Mouse (Mus musculus): ENCODE measurements at regions not wholly inside any gene's neighbourhood (a gene's known extent, or its start where the extent isn't known, plus 50 kb on each side); places are given as distances from the start of the nearest gene placed in this dataset.

DNA sequence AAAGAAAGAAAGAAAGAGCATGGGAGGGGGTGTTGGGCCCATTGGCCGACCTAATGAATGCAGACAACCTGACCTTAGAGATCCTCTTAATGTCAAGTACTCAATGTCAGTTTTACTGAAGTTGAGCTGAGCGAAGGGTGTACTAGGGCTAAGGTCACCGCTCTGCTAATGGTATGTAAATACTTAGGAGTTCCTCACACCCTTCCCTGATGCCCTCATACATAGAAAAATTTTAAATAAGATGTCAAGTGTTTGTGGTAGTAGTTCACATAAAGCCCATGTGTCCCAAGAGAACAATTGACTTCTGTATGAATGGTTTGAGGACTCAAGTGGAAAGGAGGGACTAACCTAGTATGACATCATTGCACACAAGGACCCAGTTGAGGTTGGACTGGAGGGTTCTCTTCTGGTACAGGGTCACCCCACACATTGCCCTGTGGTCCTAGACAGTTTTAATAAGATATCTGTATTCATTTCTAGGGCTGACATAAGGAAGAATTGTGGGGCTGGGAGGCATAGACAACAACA is 490.0 kb upstream of the Gm10131 start:
- ATAC-seq (replicated peaks; ENCODE audit: insufficient number of reproducible peaks, low FRiP score, low TSS enrichment, poor library complexity, severe bottlenecking) = no peak

DNA sequence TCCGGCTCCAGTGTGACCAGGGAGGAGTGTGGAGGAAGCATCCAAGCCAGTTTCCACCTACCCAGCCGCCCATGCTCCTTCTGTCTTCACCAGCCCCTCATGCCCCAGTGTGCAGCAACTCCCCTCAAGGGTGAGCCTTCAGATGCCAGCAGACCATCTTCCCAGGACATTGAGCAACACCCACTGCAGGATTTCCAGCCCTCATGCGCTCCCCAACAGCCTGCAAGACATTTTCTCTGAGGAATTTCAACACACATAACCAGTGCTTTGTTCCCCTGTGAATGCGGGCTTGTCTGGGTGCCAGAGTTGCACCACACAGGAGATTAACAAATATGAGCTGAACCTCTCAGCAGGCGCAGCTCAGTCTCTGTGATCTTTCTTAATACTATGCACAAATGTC is 489.3 kb upstream of the Gm10131 start:
- peak; percentile 56; the same call in 1 of the 2 replicates for ATAC-seq (replicated peaks; ENCODE audit: insufficient number of reproducible peaks, low FRiP score, low TSS enrichment, poor library complexity, severe bottlenecking)

DNA sequence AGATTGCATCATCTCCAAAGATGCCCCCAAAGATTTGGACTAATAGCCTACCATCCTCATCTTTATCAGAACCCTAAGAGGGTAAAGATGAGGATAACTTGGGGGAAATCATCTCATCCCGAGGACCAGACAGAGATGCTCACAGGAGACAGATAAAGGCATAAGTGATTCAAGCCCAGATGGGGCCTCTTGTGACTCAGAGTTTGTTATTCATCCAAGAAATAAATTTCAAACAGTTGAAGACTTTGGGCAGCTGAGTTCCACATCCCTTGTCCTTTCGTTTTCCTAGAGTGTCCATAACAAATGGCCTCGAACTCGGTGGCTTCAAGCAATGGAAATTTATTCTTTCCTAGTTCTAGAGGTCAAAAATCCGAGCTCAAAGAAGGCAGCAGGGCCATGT is 485.1 kb upstream of the Gm10131 start:
- no peak for ATAC-seq (replicated peaks; ENCODE audit: insufficient number of reproducible peaks, low FRiP score, low TSS enrichment, poor library complexity, severe bottlenecking)

DNA sequence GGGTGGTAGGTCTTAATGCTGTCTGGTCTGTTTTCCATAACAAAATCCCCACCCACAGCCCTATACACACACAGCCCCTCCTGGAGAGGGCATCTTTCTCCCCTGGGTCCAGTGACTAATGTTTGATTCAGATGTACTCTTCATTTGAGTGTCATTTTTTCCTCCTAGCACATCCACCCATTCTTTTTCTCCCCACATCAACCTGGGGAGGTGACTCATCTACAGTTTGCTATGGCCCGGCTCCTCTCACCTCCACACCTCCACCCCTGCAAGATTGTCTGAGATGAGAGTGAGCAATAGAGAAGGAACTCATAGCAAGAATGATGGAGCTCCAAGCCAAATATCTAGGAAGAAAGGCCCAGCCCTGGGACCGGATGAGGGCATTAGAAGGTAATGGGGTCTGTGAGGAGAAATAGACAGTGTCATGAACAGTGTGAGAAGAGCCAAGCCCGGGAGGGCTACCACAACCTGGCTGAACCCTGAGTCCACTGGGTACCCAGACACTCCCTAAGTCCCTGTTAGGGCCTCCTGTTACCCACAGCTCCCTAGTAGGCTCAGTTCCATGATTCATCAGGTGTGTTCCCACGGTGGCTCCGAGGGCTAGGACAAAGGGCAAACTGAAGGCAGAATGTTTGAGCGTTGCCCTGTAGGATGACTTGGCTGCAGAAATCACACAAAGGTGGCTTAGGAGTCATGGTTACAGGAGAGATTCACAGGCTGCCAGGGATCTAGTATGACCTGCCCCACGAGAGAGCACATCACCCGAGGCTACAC is 479.6 kb upstream of the Gm10131 start:
- no peak for ATAC-seq (replicated peaks; ENCODE audit: insufficient number of reproducible peaks, low FRiP score, low TSS enrichment, poor library complexity, severe bottlenecking)

DNA sequence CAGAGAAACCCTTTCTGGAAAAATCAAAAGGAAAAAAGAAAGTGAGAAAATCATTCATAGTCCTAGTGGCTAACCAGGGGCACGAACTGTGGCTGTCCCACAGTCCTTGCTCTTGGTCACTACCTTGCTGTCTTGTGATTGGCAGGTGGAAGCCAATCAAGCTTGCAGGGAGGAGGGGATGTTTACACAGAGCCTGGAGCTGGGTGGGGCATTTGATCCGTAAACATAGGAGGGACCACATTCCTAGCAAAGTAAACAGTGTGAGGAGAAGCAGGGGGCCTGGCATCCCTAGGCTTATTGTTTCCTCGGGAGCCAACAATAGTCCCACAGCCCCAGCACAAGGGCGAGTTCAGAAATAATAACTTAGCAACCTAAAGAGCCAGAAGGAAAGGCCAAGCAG is 466.5 kb upstream of the Gm10131 start:
- no peak for ATAC-seq (replicated peaks; ENCODE audit: insufficient number of reproducible peaks, low FRiP score, low TSS enrichment, poor library complexity, severe bottlenecking)

DNA sequence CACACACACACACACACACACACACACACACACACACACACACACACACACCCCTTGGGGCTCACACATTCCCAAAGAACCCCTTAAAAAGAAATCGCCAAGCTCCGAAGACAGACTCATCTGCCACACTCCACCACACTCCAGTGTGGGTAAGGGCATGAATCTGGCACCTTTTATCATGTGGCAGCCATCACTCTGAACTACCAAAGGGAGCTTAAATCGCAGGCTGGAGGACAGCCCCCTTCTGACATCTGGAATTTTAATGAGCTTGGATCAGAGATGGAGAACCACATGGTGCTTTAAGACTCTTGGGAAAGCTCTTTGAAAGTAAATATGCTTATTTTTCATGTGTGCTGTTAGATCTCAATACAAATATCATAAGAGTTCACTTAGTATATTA is 462.5 kb upstream of the Gm10131 start:
- no peak for ATAC-seq (replicated peaks; ENCODE audit: insufficient number of reproducible peaks, low FRiP score, low TSS enrichment, poor library complexity, severe bottlenecking)

DNA sequence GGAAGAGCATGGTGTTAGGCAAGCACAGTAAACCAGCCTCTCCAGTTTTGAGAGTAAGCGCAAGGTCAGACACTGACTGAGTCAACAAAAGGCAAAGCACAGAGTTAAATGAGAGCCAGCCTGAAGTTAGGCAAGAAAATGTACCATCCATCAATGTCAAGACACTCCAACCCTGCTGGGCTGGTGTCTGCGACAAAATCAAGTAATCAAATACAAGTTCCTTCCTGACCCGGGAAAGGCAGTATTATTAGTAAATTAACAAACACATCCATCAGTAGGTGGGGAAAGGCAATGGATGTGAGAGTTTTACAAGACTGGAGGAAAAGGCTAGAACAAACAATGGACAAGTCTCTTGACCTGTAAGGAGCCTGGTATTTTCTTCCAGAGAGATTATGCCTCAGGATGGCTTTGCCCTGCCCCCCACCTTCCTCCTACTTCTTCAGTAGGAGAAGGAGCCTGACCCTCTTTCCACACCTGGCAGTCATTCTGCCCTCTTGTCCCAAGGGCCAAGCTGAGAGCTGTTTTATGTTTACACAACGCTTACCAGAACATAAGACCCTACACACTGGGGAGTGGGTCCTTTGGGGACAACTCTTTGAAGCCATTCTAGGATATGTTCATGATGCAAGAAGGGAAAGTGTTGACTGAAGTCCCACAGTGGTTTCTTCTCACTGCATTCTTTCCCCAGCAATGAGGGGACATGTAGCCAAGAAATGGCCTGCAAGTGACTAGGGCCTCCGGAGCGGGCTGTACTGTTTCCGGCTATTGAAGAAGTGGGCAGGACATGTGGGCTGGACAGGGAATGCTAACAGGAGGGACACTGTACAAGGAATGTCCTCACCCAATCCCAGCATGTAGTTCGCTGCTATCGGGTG is 461.7 kb upstream of the Gm10131 start:
- ATAC-seq (replicated peaks; ENCODE audit: insufficient number of reproducible peaks, low FRiP score, low TSS enrichment, poor library complexity, severe bottlenecking) = no peak

DNA sequence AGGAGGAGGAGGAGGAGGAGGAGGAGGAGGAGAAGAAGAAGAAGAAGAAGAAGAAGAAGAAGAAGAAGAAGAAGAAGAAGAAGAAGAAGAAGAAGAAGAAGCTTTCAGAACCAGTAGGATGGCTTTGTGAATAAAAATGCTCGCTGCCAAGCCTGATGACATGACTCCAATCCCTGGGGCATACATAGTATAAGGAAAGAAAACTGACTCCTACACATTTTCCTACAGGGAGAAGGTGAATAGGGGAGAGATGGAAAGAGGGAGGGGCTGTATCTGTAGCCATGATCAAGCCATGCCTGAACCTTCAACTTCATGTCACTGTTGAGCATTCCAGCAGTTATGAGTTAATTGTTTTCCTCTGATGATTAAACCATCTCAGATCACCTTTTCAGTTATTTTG is 460.2 kb upstream of the Gm10131 start:
- no peak for ATAC-seq (replicated peaks; ENCODE audit: insufficient number of reproducible peaks, low FRiP score, low TSS enrichment, poor library complexity, severe bottlenecking)

DNA sequence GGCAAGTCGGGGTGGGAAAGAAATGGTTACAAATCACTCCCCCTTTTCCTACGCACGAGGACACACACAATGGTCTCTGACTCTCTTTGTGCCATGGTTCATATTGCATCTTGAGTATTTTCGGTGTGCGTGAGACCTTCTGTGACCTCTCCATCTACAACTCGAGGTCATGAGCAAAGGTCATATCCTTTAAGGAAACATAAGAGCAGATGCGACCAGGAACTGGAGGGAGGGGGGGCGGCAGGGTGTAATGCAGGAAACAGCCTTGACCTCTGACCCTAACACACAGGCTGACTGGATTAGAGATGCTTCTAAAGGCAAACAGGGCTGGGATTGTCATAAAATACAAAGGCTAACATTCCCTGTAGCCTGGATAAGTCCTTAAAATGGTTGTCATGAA is 450.7 kb upstream of the Gm10131 start:
- ATAC-seq (replicated peaks; ENCODE audit: insufficient number of reproducible peaks, low FRiP score, low TSS enrichment, poor library complexity, severe bottlenecking) = no peak

DNA sequence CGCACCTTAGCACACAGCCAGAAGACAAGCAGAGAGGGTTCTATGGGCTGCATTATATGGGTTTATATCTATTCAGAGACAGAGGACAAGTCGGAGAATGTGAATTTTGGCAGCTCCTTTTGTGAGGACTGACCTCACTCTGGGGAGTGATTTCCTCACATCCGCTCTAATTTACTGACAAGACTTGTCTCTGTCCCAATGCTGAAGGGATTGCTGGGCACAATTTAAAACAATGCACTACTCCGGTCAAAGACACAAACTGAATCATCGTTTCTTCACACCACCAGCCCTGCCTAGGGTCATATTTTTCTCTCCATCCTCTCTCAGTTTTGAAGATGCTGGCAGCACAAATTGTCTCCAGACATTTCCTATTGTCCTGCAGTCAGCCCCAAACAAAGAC is 438.2 kb upstream of the Gm10131 start:
- ATAC-seq (replicated peaks; ENCODE audit: insufficient number of reproducible peaks, low FRiP score, low TSS enrichment, poor library complexity, severe bottlenecking) = no peak

DNA sequence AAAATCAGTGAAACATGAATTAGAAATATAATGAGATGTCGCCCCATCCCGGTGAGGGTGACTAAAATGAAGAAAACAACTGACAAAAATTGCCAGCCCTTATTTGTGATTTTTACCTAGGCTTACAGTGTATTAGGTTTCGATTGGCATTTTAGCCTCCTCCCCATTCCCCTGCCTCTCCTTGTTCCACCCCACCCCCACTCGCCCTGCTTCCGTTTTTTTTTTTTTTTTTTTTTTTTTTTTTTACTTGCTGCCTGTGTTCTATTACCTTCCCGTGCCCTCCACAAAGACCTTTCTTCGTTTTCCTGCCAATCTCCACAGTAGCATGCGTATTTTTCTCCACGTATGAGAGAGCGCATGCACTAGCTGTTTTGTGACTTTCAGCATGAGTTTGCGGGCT is 435.3 kb upstream of the Gm10131 start:
- no peak for ATAC-seq (replicated peaks; ENCODE audit: insufficient number of reproducible peaks, low FRiP score, low TSS enrichment, poor library complexity, severe bottlenecking)

DNA sequence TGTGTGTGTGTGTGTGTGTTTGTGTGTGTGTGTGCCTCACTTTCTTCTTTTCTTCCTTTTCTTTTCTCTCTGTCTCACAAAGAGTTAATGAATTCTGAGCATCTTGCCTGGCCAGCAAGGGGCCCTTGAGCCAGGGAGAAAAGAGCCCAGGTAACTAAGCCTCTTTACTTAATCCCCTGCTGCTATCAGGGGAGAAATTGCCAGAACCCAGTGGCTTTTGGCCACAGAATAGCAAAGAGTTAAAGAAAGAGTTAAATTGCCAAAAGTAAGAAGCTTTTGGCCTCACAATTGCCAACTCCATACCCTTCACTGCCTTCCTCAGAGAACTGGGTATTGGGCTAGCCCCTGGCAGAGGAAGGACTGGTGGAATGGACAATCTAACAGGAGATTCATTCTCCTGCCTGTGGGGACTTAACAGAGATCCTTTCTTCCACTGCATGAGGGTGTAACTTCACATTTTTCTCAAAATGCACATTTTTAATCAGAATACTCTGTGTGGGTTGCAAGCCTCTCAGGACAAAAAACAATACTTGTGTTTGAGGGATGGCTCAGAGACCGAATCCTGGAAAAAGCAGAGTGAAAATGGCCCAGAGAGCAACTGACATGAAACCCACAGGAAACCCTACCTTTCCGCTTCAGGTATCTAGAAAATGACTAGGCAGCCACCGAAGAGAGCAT is 431.0 kb upstream of the Gm10131 start:
- no peak for ATAC-seq (replicated peaks; ENCODE audit: insufficient number of reproducible peaks, low FRiP score, low TSS enrichment, poor library complexity, severe bottlenecking)

DNA sequence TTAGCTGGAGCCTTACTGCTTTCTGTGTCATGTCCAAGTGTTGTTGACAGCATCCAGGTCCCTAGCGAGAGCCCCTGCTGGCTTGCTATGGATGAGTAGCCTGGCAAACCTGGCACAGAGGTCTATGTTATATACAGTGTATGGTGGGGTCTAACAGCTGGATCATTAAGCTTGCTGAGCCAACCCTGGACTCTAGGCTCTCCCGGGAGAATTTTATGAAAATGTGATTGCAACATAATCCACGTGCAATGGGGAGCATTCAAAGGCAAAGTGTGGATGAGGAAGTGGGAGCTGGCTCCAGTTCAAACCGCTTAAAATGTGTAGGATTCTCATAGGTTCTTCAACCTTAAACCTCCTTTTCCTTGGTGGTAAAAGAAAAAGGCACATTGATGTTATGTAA is 427.7 kb upstream of the Gm10131 start:
- ATAC-seq (replicated peaks; ENCODE audit: insufficient number of reproducible peaks, low FRiP score, low TSS enrichment, poor library complexity, severe bottlenecking) = no peak

DNA sequence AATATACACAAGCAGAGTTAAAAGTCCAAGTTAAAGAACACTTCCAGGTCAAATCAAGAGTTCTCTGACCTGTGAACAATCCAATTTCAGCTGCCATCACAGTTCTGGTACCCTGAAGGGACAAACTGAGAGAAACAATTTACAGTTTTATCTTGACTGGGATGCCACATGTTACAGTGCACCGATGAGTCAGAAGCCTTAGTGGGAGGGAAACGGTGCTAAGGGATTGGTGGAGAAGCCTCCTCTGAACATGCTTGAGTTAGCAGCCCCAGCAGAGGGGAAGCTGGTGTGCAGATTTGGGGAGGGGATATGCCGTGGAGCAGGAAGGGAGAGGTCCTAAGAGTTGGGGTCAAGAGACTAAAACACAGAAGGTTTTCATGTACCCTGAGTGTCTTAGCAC is 423.9 kb upstream of the Gm10131 start:
- ATAC-seq (replicated peaks; ENCODE audit: insufficient number of reproducible peaks, low FRiP score, low TSS enrichment, poor library complexity, severe bottlenecking) = no peak

DNA sequence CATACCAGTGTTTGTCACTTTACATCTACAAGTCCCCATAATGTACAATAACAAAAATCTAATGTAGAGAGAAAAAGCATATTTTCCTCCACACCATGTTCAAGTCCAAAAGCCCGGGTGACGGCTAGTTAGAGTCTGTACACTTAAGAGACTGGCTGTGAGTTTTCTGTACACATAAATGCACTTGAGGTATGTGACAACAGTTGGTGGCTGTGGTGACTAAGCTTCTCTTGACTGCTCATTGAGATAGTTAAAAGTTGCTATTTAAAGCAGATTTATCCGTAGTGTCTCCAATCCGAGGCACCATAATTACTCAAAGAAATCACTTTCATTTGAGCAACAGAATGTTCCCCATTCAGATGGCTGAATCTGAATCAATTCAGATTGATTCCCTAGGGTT is 421.9 kb upstream of the Gm10131 start:
- ATAC-seq (replicated peaks; ENCODE audit: insufficient number of reproducible peaks, low FRiP score, low TSS enrichment, poor library complexity, severe bottlenecking) = no peak

DNA sequence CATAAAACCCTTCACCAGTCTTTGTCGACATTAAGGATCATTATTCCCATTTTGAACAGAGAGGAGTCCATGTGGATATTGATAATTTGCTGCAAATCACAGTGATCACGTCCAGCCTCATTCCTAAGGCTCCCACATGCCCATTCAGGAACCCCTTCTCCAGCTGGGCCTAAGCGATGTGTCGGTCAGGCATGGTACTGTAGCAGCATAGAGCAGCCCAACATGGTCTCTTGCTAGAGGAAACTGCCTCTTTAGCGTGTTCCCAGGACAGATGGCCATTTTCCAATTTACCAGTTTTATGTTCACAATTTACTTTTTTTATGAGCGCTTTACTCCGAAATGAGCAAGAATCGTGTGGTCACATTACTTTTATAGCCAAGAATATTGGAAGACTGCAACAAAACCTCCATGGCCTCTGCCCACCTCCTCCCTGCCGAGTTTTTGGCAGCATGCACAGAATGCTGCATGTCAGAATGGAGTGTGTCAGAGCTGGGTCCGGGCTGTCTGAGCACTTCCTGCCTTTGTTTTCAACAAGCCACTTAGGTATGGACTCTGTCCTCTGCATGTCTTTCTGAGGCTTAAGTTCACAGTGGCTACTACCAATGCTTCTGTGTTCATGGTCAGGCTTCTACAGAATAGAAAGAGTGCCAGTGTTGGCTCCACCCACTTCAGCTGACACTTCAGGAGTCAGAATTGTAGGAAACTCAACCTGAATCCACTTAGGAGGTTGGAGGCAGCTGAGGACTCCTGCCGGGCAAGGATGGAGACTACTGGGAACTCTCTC is 419.6 kb upstream of the Gm10131 start:
- ATAC-seq (replicated peaks; ENCODE audit: insufficient number of reproducible peaks, low FRiP score, low TSS enrichment, poor library complexity, severe bottlenecking) = no peak

DNA sequence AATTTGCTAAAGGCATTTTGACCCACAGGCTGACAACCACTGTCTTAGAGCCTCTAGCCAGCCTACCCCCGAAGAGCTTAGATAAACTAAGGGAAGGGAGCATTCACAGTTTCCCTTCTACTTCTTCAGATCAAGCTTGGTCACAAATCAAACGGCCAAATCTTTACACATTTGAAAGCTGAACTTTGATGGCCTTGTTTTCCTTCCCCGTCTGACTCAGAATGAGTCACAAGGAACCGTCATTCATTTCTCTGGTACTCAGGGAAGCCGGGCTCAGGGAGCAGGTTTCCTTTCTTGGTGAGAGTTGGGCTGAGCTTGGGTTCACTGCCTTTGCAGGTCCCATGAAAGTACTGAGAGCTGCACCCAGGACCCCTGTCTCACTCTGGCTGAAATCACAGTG is 418.5 kb upstream of the Gm10131 start:
- no peak for ATAC-seq (replicated peaks; ENCODE audit: insufficient number of reproducible peaks, low FRiP score, low TSS enrichment, poor library complexity, severe bottlenecking)

DNA sequence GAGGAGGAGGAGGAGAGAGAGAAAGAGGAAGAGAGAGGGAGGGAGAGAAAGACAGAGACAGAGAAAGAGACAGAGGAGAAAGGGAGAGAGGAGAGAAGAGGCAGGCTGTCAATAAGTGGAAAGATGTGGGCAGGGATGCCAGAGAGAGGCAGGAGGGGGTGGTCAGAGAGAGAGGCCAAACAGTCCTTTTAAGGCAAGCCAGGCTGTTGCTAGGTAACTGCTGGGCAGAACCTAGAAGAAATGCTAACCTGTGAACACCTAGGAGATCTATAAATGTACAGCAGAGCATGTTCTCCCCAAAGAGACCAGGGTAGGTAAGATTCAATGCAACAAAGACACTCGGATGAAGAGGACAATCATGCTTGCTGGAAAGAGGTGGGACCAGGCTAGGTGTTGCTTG is 417.9 kb upstream of the Gm10131 start:
- no peak for ATAC-seq (replicated peaks; ENCODE audit: insufficient number of reproducible peaks, low FRiP score, low TSS enrichment, poor library complexity, severe bottlenecking)

DNA sequence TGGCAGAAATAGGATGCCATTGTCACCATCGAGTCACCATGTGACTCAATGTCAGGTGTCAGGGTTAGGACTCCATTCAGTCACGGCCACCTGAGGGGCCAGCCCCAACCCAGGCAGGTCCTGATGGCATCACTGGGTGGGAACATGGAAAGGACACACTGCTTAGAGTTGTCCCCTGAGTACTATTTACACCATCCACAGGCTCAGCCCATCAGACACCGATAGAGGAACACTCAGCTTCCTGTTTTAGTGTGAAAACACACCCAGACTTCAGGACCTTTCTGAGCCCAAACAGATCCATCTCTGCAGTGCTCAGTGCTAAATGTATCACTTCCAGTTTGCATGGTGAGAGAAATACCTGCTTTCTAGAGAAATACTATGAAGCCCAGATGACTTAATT is 416.7 kb upstream of the Gm10131 start:
- ATAC-seq (replicated peaks; ENCODE audit: insufficient number of reproducible peaks, low FRiP score, low TSS enrichment, poor library complexity, severe bottlenecking) = 0 out of 2 replicates have a peak, but pooled peaks have one; percentile 56
